Mouse (Mus musculus) spleen, adult 12 weeks (tissue): Measurements from ENCODE around the gene Rprd1b.

Experiments used
- DNase-seq: peaks from one replicate; pipeline ENCODE4 v3.0.0; 2022; ENCODE audit warnings: low spot score

Gene Rprd1b

DNA sequence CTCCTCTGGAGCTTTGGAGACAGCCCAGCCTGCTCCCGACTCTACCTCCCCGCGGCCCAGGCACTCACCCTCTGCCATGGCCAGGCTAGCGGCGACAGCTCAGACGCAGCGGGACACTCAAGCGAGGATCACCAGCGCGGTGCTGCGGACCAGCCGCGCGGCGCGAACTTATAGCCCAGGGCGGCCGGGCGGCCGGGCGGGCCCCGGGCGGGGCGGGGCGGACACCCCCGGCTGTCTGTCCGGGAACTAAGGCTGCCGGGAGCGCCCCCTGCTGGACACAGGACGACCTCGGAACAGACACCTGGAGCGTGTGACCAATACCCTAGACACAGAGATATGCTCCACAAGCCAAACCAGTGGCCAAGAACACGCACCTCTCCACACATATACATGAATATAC is 117.9 kb downstream of the Rprd1b start, which contains the start of gene Tgm2:
Gene Tgm2 (minus strand): TSS at position 214 of the 400 bp plus-strand sequence.
- DNase-seq, result peak; percentile 91

DNA sequence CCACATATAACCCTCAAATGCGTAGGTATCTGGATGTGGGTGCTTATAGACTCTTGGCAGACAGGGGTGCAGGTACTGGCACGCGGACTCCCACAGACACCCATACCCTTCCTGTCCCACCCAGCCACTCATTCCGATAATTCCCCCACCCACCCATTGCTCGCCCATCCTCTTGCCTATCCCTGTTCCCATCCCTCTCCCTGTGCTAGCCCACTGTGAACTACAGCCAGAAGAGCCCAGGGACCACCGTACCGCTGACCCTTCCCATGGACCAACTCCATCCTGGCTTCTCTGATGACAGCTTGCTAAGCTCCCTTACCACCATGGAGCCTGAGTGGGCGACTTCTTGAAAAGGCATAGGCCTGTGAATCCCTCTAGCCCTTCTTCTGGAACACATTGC is 118.7 kb downstream of the Rprd1b start:
- no peak for DNase-seq

GRCm38 (mm10) chr2:158151077-158151476 is 122.8 kb downstream of the Rprd1b start:
- DNase-seq, result no peak

- DNase-seq, result no peak
These were observed 124.5 kb downstream of the Rprd1b start for GRCm38 (mm10) chr2:158152685-158153309.

DNA sequence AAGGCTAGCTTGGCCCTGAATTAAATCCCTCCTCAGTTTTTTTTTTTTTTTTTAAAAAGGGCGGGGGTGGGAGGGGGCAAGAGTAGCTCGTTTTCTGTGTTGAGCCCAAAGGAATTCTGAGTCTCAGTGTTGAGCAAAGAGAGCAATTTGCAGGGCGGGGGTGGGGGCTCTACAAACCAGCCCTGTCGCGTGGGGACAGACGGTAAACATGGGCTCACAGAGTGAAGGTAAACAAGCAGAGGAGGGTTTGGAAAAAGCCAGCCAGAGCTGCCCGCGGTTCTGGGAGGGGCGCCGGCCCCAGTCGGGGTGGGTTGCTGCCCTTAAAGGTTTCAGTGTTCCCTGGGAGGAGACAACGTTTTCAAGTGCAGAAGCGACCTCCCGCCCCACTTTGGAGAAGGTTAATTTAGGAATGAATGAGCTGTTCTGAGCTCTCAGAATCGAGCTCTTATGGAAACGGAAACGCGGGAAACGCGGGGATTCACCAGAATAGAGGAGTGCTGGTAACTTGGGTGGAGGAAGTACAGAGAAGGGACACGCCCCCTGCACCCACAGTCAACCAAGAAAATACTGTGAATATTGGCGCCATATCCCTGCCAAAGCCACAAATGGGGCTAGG is 125.5 kb downstream of the Rprd1b start:
- no peak for DNase-seq

GRCm38 (mm10) chr2:158154641-158155040 is 126.3 kb downstream of the Rprd1b start:
- no peak for DNase-seq

- DNase-seq, result no peak
These were observed 126.8 kb downstream of the Rprd1b start for GRCm38 (mm10) chr2:158155101-158155500.

DNA sequence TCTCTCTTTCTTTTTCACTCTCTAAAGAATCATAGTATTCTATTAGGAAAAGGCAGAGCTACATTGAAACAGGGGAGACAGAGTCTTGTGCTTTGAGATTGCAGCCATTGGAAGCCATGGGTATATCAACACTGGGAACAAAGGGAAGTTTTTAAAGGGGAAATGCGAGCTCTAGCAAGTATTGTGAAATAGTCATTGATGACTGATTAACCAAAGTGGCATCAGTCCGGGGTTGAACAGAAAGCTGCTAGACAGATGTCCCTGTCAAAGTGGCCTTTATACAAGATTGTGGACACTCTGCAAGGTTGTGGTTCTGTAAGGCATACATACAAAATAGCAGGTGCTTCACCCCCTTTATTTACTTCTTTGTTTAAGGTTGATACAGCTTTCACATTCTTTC is 127.3 kb downstream of the Rprd1b start:
- DNase-seq, result no peak

DNA sequence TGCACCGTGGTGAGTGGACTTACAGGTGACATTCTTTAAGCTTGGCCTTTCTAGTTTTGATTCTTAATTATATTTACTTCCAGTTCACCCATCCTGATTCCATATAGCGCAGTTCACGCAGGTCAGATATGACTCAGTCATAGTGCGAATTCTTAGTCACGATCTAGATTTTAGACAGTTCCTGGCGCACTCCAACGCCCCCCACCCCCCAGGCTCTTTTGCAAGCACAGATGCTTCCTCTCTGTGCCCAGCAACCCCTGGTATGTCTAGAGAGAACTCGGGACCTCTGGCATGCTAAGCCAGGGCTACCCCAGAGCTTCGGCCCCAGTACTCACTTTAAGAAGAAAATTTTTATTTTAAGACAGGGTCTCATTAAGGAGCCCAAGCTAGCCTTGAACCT is 128.2 kb downstream of the Rprd1b start:
- no peak for DNase-seq

GRCm38 (mm10) chr2:158157654-158158053 is 129.4 kb downstream of the Rprd1b start:
- no peak for DNase-seq

- DNase-seq, result no peak
These were observed 131.3 kb downstream of the Rprd1b start for GRCm38 (mm10) chr2:158159376-158160235.

DNA sequence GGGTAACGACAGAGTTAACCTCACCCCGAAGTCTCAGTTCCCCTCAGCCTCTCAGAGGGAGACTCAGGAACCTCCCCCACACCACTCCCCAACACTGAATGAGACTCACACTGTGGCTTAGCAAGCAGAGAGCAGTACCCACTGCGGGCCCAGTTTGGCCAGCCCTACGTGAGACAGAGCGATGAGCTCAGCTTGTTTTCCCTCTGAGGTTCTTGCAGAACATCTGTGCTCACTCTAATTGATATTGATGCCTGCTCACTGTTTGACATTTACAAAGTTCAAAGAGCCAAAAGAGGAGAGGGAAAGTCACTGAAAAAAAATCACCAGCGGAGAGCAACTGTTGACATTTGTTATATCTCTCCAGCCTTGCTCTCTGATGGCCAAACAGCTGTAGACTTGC is 133.5 kb downstream of the Rprd1b start:
- DNase-seq, result no peak

DNA sequence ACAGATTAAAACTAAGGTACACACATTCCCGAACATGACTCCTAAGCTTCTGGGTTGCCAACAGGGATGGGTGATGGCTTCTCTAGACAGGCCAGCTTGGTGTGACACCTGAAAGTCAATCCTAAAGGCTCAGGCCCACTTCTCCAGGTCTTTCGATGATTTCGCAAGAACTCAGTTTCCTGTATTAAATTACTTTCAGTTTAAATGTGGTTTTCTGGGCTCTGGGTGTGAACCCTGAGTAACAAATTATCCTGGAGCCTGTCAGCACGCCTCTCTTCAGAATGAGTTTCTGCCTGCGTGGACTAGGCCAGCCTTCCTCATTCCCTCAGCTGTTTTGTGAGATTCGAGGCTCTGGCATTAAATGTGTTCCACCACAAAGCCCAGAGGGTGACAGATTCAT is 134.7 kb downstream of the Rprd1b start:
- no peak for DNase-seq

DNA sequence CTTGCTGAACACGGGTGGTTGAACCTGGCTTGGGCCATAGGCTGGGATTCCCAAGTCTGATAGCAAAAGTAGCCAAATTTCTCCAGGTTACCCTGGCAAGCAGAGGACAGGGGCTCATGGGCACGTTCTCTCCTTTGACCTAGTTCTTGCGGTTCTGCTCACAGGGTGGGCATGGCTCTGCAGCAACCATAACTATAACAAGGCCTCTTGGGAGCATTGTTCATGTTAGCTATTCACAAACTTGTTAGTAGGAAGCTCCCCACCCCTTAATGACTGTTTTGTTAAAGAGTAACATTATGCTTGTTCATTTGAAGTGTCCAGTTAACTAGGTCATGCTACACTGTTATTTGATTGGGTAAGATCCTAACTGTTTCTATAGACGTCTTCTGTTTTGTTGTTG is 137.5 kb downstream of the Rprd1b start:
- no peak for DNase-seq

- peak; percentile 49 for DNase-seq
These were observed 138.3 kb downstream of the Rprd1b start for GRCm38 (mm10) chr2:158166628-158167027.

- DNase-seq, result no peak
These were observed 139.4 kb downstream of the Rprd1b start for GRCm38 (mm10) chr2:158167496-158168205.

DNA sequence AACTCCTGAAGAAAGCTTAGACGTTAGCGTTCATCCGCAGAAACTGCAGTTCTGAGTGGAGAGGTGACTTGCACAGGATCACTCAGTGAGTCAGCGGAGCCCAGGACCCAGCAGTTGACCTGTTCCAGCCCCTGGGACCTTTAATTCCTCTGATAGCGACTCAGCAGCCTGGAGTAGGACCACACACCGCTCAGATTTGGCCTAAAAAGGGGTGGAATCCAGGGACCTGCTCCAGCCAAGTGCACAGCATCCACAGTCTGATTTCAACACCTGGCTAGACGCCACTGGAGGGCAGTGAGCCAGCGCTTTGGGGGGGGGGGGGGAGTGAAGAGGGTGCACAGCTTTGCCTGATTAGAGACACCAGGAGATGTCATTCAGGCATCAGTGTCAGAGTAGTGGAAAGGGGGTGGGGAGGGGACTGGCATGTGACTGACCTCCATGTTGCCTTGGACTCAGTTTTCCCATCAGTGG is 140.5 kb downstream of the Rprd1b start:
- DNase-seq, result no peak

DNA sequence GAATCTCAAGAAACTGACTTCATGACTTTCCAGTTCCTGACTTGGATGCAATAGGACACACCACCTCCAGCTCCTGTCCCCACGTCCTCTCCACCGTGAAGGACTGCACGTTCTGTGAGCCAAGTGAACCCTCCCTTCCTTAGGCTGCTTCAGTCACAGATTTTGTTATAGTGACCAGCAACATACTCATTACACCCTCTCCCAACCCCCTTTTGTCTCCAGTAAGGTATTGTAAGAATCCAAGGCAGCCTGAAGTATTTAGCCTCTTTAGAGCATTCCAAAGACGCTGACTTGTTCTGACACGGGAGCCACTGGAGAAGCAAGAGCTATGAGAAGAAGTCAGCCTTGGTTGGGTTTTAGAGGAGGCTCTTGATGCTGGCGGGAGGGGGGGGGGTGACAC is 141.1 kb downstream of the Rprd1b start:
- no peak for DNase-seq

- DNase-seq, result no peak
These were observed 141.5 kb downstream of the Rprd1b start for GRCm38 (mm10) chr2:158169771-158170170.

GRCm38 (mm10) chr2:158170394-158170793 is 142.1 kb downstream of the Rprd1b start:
- no peak for DNase-seq

- DNase-seq, result no peak
These were observed 146.1 kb downstream of the Rprd1b start for GRCm38 (mm10) chr2:158174438-158174837.

- no peak for DNase-seq
These were observed 146.7 kb downstream of the Rprd1b start for GRCm38 (mm10) chr2:158174958-158175357.
